Mouse (Mus musculus): Measurements from ENCODE around the gene Slc44a5.
A peak's percentile ranks its signal among the peaks of the same experiment; 100 is the strongest.

Slc44a5 gene

GRCm38 (mm10) chr3:154171881-154172592, 198.8 kb downstream of the Slc44a5 start:
- peak; percentile 69 for DNase-seq (ENCODE audit: low spot score)

GRCm38 (mm10) chr3:154172593-154172965, 199.3 kb downstream of the Slc44a5 start:
- no peak for DNase-seq (ENCODE audit: low spot score)

- no peak for DNase-seq (ENCODE audit: low spot score)
These were observed 200.3 kb downstream of the Slc44a5 start for GRCm38 (mm10) chr3:154173556-154173955.

- no peak for DNase-seq (ENCODE audit: low spot score)
These were observed 200.8 kb downstream of the Slc44a5 start for GRCm38 (mm10) chr3:154174031-154174430.

GRCm38 (mm10) chr3:154174766-154175165, 201.5 kb downstream of the Slc44a5 start:
- DNase-seq (ENCODE audit: low spot score) = no peak

GRCm38 (mm10) chr3:154177665-154178305, 204.5 kb downstream of the Slc44a5 start:
- no peak for DNase-seq (ENCODE audit: low spot score)

- no peak for DNase-seq (ENCODE audit: low spot score)
These were observed 206.2 kb downstream of the Slc44a5 start for GRCm38 (mm10) chr3:154179423-154179920.

- DNase-seq (ENCODE audit: low spot score) = no peak
These were observed 209.8 kb downstream of the Slc44a5 start for GRCm38 (mm10) chr3:154182987-154183386.

GRCm38 (mm10) chr3:154183957-154184356, 210.7 kb downstream of the Slc44a5 start:
- no peak for DNase-seq (ENCODE audit: low spot score)

- no peak for DNase-seq (ENCODE audit: low spot score)
These were observed 215.4 kb downstream of the Slc44a5 start for GRCm38 (mm10) chr3:154188668-154189067.

GRCm38 (mm10) chr3:154192328-154193030, 219.2 kb downstream of the Slc44a5 start:
- no peak for DNase-seq (ENCODE audit: low spot score)

GRCm38 (mm10) chr3:154193189-154193840, 220.1 kb downstream of the Slc44a5 start:
- DNase-seq (ENCODE audit: low spot score) = no peak

GRCm38 (mm10) chr3:154200422-154200828, 227.2 kb downstream of the Slc44a5 start:
- peak; percentile 33 for DNase-seq (ENCODE audit: low spot score)

GRCm38 (mm10) chr3:154201796-154202195, 228.6 kb downstream of the Slc44a5 start:
- DNase-seq (ENCODE audit: low spot score) = no peak

GRCm38 (mm10) chr3:154202383-154202782, 229.1 kb downstream of the Slc44a5 start:
- no peak for DNase-seq (ENCODE audit: low spot score)

- DNase-seq (ENCODE audit: low spot score) = no peak
These were observed 235.2 kb downstream of the Slc44a5 start for GRCm38 (mm10) chr3:154208479-154208878.

GRCm38 (mm10) chr3:154209201-154209754, 236.0 kb downstream of the Slc44a5 start:
- no peak for DNase-seq (ENCODE audit: low spot score)

GRCm38 (mm10) chr3:154209776-154210430, 236.7 kb downstream of the Slc44a5 start:
- no peak for DNase-seq (ENCODE audit: low spot score)

GRCm38 (mm10) chr3:154210431-154211055, 237.3 kb downstream of the Slc44a5 start:
- no peak for DNase-seq (ENCODE audit: low spot score)

GRCm38 (mm10) chr3:154212551-154212950, 239.3 kb downstream of the Slc44a5 start:
- no peak for DNase-seq (ENCODE audit: low spot score)

- DNase-seq (ENCODE audit: low spot score) = no peak
These were observed 242.1 kb downstream of the Slc44a5 start for GRCm38 (mm10) chr3:154215309-154215708.
